Mouse (Mus musculus) kidney, postnatal 25 days (tissue): ENCODE measurements at regions not wholly inside any gene's neighbourhood (a gene's known extent, or its start where the extent isn't known, plus 50 kb on each side); places are given as distances from the start of the nearest gene placed in this dataset.

Experiments used
- DNase-seq, 2 experiments: peaks; one replicate each; pipeline ENCODE4 v3.0.0; 2021; ENCODE audit warnings: mixed read lengths in 2 of 2

- DNase-seq: peak; percentile 59 to 83
These were observed 76.1 kb downstream of the Gpr85 start for GRCm38 (mm10) chr6:13763636-13764035.

GRCm38 (mm10) chr6:13759431-13759830, 80.3 kb downstream of the Gpr85 start:
- no peak for DNase-seq

DNA sequence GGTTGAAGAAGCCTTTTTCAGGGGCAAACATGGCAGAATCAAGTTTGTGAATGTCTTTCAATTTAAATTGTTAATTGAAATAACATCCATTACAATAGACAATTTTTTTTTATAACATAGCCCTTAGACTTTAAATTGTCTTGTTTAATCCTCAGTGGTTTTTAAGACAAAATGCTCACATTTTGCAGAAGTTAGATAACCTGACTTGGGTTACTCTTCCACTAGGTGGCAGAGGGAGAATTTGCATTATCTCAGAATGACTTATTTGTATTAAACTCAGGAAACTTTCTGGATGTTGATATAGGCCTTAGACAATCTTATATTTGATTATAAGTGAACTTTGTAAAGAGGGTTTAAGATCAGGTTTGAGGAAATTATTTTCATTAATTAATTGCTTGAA, 80.8 kb downstream of the Gpr85 start:
- DNase-seq: no peak

GRCm38 (mm10) chr6:13748931-13749638, 71.3 kb upstream of the Bmt2 start:
- DNase-seq: no peak

GRCm38 (mm10) chr6:13747969-13748368, 70.2 kb upstream of the Bmt2 start:
- DNase-seq: no peak

GRCm38 (mm10) chr6:13746577-13747482, 69.1 kb upstream of the Bmt2 start:
- no peak for DNase-seq
